Mouse (Mus musculus) liver, embryonic 14.5 days (tissue): ENCODE data around the gene Prph. TPM values are rescaled to one million over a fixed set of nuclear protein-coding genes. Genes with fewer than 3 reads are reported as not detected.
"Not testable (repeated sequence)": the region's sequence is repeated elsewhere in the genome, so short reads cannot be mapped to it uniquely, and the experiment has no call there.

Source experiments
- ATAC-seq: fragments of 200-750 bp; cut with Nextera tagmentation; 2 replicates; pipeline ENCODE4 v1.8.0; 2017; ENCODE audit warnings: moderate number of reproducible peaks, mild to moderate bottlenecking, moderate library complexity; ENCODE audit not compliant: insufficient read depth
- DNase-seq, 3 experiments: peaks; one replicate each; pipeline ENCODE4 v3.0.0-alpha.2; 2012 to 2013; ENCODE audit warnings: low read depth in 3 of 3, low spot score in 3 of 3
- H3K27ac ChIP-seq: fragments of 300-500 bp; sonication (generic); 2 replicates; pipeline ENCODE4 v1.5.1; 2014; ENCODE audit warnings: moderate library complexity, mild to moderate bottlenecking, control low read depth, inconsistent platforms
- H3K27me3 ChIP-seq: fragments of 300-500 bp; sonication (generic); 2 replicates; pipeline ENCODE4 v1.6.1; 2014; ENCODE audit warnings: mild to moderate bottlenecking, low read length, moderate library complexity; ENCODE audit not compliant: control insufficient read depth, insufficient read depth
- H3K36me3 ChIP-seq: fragments of 300-500 bp; sonication (generic); replicated peaks from 2 replicates; pipeline ENCODE4 v1.6.1; 2014; ENCODE audit warnings: low read depth; ENCODE audit not compliant: control insufficient read depth, insufficient read depth
- H3K4me1 ChIP-seq, 2 experiments: fragments of 200-500 bp in 1 of 2; fragments of 300-500 bp in 1 of 2; sonication (generic) in 1 of 2; replicated peaks; 2 replicates each; pipeline ENCODE4 v1.6.1; 2012 to 2014; ENCODE audit warnings: antibody characterized with exemption in 1 of 2, inconsistent platforms in 1 of 2, low read length in 1 of 2; ENCODE audit not compliant: control insufficient read depth in 2 of 2, insufficient read depth in 2 of 2
- H3K4me2 ChIP-seq: fragments of 300-500 bp; sonication (generic); 2 replicates; pipeline ENCODE4 v1.6.1; 2014; ENCODE audit warnings: low read depth, mild to moderate bottlenecking, control low read depth, moderate library complexity
- H3K4me3 ChIP-seq, 2 experiments: fragments of 200-500 bp in 1 of 2; fragments of 300-500 bp in 1 of 2; sonication (generic) in 1 of 2; 2 replicates each; pipeline ENCODE4 v1.5.1; 2012 to 2014; ENCODE audit warnings: low read depth in 2 of 2, low read length in 2 of 2, mild to moderate bottlenecking in 2 of 2, control low read depth in 1 of 2, inconsistent platforms in 1 of 2, moderate library complexity in 1 of 2; ENCODE audit not compliant: insufficient read depth in 1 of 2
- H3K9ac ChIP-seq: fragments of 300-500 bp; sonication (generic); replicated peaks from 2 replicates; pipeline ENCODE4 v1.6.1; 2014; ENCODE audit warnings: mild to moderate bottlenecking, control low read depth, moderate library complexity
- H3K9me3 ChIP-seq: fragments of 300-500 bp; sonication (generic); 2 replicates; pipeline ENCODE4 v1.6.1; 2016; ENCODE audit warnings: low read length, mixed read lengths; ENCODE audit not compliant: control insufficient read depth
- CTCF ChIP-seq: IDR thresholded peaks from 2 replicates; pipeline ENCODE4 v1.5.1; 2016; ENCODE audit warnings: antibody characterized with exemption, low read depth, control low read depth
- EP300 ChIP-seq: IDR thresholded peaks from 2 replicates; pipeline ENCODE4 v1.6.1; 2016; ENCODE audit warnings: antibody characterized with exemption, low read depth
- WGBS: fragments of 180-500 bp; shearing (Covaris S2); extraction: QIAGEN DNeasy Blood & Tissue Kit; methylation state at CpG from one replicate; pipeline ENCODE4 v1.1.7; 2014; ENCODE audit not compliant: insufficient replicate concordance; 5-methylcytosine and 5-hydroxymethylcytosine counted together
- polyA plus RNA-seq, 2 experiments: library from polyadenylated mRNA; depleted of rRNA in 1 of 2; stranded (reverse) in 1 of 2; unstranded in 1 of 2; fragments of >200 nt; fragmentation: Nextera tagmentation in 1 of 2; extraction: Ambion mirVana in 1 of 2; gene quantifications; 2 replicates each; pipeline versions ENCODE4 v1.2.1 to v1.2.3; 2012 to 2014

Gene Prph
- polyA plus RNA-seq, 2 experiments = 0.53 to 1.2 TPM

- no peaks in the 10 kb centered on the region for H3K9me3 ChIP-seq
- 68% methylated on average over 21 of the region's 21 CpGs for WGBS
- no peak overlapping the region for H3K4me3 ChIP-seq
- no peaks in the 10 kb centered on the region; a peak in 2 of 4 replicates for H3K4me1 ChIP-seq
- H3K4me2 ChIP-seq = no peak overlapping the region
- no peak for TF ChIP-seq EP300
- H3K36me3 ChIP-seq = peaks cover 18% of the 10 kb centered on the region
- no peaks in the 10 kb centered on the region for H3K27me3 ChIP-seq
- ATAC-seq = no peak
- H3K27ac ChIP-seq = no peak overlapping the region
- DNase-seq = no peak
- no peak overlapping the region for H3K9ac ChIP-seq
Observed at GRCm38 (mm10) chr15:99040920-99041856, 13.8 kb upstream of the Prph start.

DNA sequence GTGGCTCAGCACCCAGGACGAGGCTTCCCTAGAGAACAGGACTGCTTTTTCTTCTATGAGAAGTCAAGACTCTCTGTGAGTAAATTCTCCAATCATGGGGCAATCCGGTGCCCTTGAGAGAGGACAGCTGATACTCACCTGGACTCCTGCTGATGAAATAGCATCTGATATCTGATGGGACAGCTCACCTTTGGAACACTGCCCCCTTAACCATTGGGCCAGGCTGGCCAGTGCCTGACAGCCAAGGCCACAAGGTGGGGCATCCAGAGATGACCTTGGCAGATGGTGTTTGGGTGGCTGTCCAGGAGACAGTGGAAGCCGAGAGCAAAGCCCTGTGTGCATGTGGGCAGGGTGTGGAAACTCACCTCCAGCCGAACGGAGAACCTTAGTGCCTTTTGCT lies 12.6 kb upstream of the Prph start:
- H3K9ac ChIP-seq = no peak overlapping the region
- H3K4me3 ChIP-seq = no peak overlapping the region
- 65% methylated on average over 5 of the region's 5 CpGs for WGBS
- H3K4me1 ChIP-seq = no peaks in the 10 kb centered on the region; a peak in 1 of 4 replicates
- no peaks in the 10 kb centered on the region for H3K27me3 ChIP-seq
- H3K4me2 ChIP-seq = no peak overlapping the region
- no peak for DNase-seq
- H3K9me3 ChIP-seq = no peaks in the 10 kb centered on the region
- H3K36me3 ChIP-seq = peaks cover 10% of the 10 kb centered on the region
- no peak overlapping the region for H3K27ac ChIP-seq
- ATAC-seq = no peak
- TF ChIP-seq CTCF = no peak
- no peak for TF ChIP-seq EP300

DNA sequence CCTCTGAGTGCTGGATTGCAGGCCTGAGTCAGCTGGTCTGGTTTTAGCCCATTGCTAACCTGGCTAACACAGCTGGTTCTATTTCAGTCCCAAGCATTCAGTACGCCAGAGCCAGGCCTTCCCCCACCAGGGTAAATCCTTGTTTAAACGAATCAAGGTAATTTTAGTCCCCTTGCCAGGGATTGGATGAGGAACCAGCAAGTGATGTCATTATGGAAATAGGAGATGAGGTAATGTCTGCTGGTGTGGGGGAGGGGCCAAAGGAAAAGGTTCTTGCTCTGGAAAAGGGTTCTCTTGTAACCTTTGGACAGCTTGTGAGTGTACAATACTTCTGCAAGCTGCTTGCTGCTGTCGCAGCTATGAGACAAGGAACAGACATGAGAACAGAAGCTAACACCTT lies 10.1 kb upstream of the Prph start:
- no peak overlapping the region for H3K4me2 ChIP-seq
- ATAC-seq = no peak

GRCm38 (mm10) chr15:99045734-99046133 lies 9.2 kb upstream of the Prph start:
- not testable (repeated sequence) for H3K9ac ChIP-seq, H3K9me3 ChIP-seq, DNase-seq, H3K36me3 ChIP-seq, H3K4me3 ChIP-seq, H3K27ac ChIP-seq, H3K27me3 ChIP-seq, H3K4me1 ChIP-seq, ATAC-seq, H3K4me2 ChIP-seq
- WGBS = 70% methylated on average over 6 of the region's 6 CpGs

More for the DNA sequence above, 10.1 kb upstream of the Prph start:
- H3K9me3 ChIP-seq = no peaks in the 10 kb centered on the region
- no peaks in the 10 kb centered on the region for H3K36me3 ChIP-seq
- TF ChIP-seq EP300 (no peak), CTCF (no peak)
- H3K27me3 ChIP-seq = no peaks in the 10 kb centered on the region
- no peaks in the 10 kb centered on the region; a peak in 1 of 4 replicates for H3K4me1 ChIP-seq
- no peak overlapping the region for H3K27ac ChIP-seq
- WGBS = 39% methylated on average over 3 of the region's 3 CpGs
- no peak for DNase-seq
- no peak overlapping the region for H3K9ac ChIP-seq
- no peak overlapping the region for H3K4me3 ChIP-seq

DNA sequence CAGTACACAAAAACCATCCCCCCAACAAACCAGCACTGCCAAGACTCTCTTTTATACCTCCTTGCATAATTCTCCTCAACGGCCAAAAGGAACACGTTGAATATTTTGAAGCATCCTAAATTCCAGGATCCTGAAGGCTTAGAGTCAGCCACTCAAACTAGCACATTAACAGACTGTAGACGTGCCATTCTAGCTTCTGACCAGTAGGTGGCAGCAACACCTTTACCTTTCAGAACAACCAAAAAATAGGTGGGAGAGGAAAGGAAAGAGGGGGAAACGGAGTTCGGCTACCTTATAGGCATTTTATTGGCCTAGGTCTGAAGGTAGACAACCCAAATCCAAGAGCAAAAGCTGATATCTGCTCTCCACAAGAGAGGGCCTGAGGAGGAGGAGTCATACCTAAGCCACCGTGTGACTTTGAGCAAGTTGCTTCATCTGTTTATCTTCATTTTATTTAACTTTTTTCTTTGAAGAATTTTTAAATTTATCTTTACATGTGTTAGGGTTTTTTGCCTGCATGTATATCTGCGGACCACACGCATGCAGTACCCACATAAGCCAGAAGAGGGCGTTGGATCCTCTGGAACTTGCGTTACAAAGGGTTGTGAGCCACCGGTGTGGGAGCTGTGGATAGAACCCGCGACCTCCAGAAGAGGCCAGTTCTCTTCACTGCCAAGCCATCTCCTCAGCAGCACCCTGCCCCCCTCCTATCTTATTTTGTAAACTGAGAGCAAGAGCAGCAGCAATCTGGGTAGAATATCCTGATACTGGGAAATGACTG lies 5.3 kb upstream of the Prph start:
- Histone ChIP-seq H3K9ac (no peak overlapping the region), H3K36me3 (no peaks in the 10 kb centered on the region), H3K9me3 (no peaks in the 10 kb centered on the region), H3K4me3 (no peak overlapping the region), H3K27ac (no peak overlapping the region), H3K4me2 (no peak overlapping the region), H3K4me1 (no peaks in the 10 kb centered on the region; a peak in 1 of 4 replicates), H3K27me3 (peaks cover 22% of the 10 kb centered on the region)
- TF ChIP-seq EP300 (no peak), CTCF (peak; percentile 84)
- ATAC-seq = no peak
- WGBS = 27% methylated on average over 13 of the region's 13 CpGs
- DNase-seq = peak in 1 of 3 experiments; percentile 47
